Mouse (Mus musculus): Measurements from ENCODE around the gene Dgka. TPM values are rescaled to one million over a fixed set of nuclear protein-coding genes. Genes with fewer than 3 reads are reported as not detected.
"Not testable (repeated sequence)": the region's sequence is repeated elsewhere in the genome, so short reads cannot be mapped to it uniquely, and the experiment has no call there.

The Dgka gene
- polyA plus RNA-seq, 1 experiment: 88.1 TPM

DNA sequence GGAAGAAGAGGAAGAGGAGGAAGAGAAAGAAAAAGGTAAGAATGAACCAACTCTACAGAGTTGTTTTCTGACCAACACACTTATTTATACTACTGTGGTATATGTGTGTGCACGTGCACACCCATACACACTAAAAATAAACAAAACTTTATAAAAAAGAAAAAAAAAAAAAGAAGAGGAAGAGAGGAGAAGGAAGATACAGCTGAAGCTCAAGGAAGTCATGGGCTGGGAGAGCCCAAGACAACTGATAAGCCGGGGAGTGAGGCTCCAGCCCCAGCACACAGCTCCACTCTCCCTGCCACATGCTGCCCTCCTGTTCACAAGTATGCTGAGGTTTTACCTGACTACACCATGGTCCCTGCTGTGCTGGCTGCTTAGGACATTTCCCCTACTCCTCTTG, 4.4 kb downstream of the Dgka start:
- WGBS: 36% methylated on average over 2 of the region's 2 CpGs
- no peak for DNase-seq (ENCODE audit: low read depth, low spot score)

DNA sequence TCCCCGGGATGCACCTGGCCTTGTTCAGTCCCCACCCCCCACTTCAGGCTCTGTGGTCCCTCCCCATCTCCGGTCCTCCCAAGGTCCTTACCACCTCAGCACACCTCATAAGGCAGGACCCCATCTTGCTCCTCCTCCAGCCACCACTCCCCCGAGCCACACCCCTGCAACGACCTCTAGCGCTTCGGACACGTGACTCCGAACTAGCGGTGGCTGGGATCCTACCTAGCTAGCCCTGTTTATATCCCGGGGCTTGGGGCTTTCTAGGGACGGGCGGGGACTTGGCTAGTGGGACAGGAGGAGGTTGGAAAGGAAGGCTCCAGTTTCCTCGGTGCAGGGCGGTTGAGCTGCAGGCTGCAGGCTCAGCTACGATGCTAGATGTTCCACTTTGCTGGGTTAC, 7.2 kb downstream of the Dgka start:
- WGBS: 16% methylated on average over 15 of the region's 15 CpGs
- DNase-seq (ENCODE audit: low read depth, low spot score): no peak

DNA sequence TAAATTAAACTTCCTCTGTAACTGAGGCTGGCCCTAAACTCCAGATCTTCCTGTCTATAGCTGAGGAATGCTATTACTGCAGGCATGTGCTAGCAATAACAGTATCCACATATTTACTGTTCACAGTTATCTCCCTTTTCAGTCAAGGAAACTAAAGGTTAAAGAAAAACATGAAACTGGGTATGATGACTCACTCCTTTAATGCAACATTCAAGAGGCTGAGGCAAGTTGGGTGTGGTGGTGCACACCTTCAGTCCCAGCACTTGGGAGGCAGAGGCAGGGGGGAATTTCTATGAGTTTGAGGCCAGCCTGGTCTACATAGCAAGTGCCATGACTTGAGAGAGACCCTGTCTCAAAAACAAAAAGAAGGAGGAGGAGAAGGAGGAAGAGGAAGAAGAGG, 12.7 kb downstream of the Dgka start:
- no peak for DNase-seq (ENCODE audit: low read depth, low spot score)

DNA sequence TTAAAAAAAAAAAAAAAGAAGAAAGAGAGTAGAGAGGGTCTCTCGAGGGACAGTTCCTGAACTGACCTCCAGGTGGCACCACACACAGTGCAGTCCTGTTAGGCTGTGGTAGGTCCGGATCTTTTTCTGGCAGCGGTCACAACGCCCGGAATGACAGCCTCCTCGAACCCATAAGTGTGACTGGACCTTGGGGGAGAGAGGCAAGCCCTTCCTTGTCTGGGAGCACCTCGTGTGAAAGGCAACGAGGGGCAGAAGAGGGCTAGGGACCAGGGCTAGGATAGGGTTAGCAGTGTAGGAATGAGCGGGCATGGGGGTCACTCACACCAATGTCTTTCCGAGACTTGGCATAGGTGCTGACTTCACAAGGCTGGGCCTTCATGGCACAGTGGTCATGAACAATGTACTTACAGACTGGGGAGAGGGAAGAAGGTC, 13.6 kb downstream of the Dgka start:
- no peak for DNase-seq (ENCODE audit: low read depth, low spot score)
- WGBS: 27% methylated on average over 10 of the region's 10 CpGs

DNA sequence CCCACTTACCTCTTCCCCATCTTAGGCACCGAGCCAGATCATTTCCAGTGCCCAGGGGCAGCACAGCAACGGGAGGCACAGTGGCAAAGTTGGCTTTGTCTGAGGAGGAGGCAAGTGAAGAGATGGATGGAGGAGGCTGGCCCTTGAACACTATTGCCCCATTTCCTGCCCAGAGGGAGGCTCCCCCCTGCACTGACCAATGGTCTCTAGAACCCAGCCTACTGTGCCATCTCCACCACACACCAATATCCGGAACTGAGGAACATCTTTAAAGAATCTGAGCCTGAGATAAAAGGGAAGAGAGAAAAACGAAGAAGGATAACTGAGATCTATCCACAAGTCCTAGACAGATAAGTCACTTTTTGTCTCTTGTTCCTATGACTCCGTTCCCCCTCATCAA, 16.6 kb downstream of the Dgka start:
- 92% methylated on average over 5 of the region's 5 CpGs for WGBS
- no peak for DNase-seq (ENCODE audit: low read depth, low spot score)

DNA sequence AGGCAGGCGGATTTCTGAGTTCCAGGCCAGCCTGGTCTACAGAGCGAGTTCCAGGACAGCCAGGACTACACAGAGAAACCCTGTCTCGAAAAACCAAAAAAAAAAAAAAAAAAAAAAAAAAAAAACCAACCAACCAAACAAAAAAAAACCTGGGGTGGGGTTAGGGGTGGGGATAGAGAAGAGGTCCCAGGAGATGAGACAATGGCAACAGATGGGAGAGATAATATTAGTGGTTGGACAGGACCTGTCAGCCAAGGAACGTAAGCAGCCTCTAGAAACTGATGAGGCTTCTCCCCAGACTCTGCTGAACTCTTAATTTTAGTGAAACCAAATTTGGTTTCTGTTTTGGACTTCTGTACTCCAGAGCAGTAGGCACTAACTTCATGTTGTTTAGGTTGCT, 19.2 kb downstream of the Dgka start:
- WGBS: 82% methylated on average over 4 of the region's 4 CpGs
- not testable (repeated sequence) for DNase-seq (ENCODE audit: low read depth, low spot score)

DNA sequence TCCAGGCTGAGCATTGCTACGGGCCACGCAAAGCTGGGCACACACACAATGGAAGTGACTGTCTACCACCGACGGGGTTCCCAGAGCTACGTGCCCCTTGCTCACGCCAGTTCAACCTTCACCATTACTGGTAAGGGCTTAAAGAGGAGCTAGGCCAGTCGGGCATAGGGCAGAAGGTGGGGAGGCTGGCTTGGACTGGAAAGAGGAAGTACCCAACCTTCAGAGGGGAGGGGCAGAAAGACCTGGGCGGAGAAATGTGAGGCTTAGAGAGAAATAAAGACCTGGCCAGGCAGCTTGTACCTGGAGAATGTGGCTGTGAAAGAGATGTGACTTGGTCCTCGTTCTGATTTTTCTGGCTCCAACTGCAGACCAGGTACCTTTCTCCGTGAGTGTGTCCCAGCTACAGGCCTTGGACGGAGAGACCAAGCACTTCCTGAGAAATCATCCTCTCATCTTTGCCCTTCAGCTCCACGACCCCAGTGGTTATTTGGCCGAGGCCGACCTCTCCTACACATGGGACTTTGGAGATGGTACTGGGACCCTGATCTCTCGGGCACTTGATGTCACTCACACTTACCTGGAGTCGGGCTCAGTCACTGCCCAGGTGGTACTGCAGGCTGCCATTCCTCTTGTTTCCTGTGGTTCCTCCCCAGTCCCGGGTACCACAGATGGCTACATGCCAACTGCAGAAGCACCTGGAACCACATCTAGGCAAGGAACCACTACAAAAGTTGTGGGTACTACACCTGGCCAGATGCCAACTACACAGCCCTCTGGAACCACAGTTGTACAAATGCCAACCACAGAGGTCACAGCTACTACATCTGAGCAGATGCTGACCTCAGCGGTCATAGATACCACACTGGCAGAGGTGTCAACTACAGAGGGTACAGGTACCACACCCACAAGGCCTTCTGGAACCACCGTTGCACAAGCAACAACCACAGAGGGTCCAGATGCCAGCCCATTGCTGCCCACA, 28.8 kb downstream of the Dgka start:
- no peak for DNase-seq (ENCODE audit: low read depth, low spot score)
- WGBS: 70% methylated on average over 19 of the region's 19 CpGs

DNA sequence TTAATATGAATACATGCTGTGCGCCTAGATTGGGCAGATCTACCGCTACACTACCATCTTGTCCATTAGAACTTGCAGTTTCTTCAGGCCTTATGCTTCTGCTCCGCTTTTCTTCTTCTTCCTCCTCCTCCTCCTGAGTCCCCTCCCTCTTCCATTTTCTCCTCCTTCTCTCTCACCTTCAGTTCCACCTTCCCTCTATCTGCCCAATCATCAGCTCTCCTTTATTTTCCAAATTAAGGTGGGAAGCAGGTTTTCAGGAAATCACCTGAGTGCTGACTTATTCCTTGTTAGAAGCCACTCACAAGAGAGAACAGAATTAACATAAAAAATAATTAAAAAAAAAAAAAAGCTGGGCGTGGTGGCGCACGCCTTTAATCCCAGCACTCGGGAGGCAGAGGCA, 33.3 kb downstream of the Dgka start:
- DNase-seq (ENCODE audit: low read depth, low spot score): not testable (repeated sequence)
- 95% methylated on average over 7 of the region's 7 CpGs for WGBS

DNA sequence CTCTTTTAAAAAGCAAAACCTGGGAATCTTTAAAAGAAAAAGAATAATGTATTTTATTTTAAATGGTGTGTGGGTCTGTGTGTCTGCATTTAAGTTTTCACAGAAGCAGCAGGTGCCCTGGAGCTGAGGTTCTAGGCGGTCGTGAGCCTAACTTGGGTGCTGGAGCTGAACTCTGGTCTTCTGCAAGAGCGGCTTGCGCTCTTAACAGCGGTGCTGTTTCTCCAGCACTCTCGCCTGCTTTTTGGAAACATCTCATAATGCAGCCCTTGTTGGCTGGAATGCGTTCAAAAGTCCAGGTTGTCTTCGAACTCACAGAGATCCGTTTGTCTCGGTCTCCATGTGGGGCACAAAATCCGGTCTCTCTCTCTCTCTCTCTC, 39.4 kb downstream of the Dgka start:
- no peak for DNase-seq (ENCODE audit: low read depth, low spot score)
- 9% methylated on average over 11 of the region's 11 CpGs for WGBS

DNA sequence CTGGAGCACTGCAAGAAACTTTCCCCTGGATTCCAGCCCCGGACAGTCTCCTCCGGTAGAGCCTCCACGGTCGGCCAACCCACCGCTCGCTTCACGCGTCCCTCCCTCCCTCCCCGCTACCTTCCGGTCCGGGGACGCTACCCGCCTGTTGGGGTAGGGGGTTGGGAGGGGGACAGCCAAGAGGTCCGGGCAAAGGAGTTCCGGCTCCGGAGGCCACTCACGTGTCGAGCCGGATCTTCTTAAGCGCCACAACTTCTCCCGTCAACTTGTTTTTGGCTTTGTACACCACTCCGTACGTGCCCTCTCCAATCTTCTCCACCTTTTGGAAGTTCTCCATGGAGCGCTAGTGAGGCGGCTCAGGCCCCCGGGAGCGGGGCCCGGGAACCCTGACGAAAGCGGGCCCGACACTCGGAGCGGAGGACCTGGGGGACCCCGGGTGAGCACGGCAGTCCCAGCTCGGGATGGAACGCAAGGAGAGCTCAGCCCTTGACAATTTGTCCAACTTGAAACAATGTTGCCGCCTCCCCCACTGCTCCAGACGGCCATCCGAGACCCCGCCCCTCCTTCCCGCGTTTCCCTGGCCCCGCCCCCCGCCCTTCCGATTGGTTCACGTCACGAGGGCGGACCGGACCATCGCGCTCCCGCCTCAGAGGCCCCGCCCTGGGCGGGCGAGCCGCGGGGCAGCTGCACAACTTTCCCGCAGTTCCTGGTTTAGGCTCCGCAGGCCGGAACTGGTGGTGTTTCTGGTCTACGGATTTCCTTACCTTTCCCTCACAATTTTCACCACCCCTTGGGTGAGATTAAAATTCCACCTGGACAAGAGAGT, 40.0 kb downstream of the Dgka start, which contains the start of gene Cdk2:
TSS of gene Cdk2 (minus strand) at position 541 of the 826 bp plus-strand sequence.
- WGBS: under 1% methylated on average over 60 of the region's 62 CpGs

DNA sequence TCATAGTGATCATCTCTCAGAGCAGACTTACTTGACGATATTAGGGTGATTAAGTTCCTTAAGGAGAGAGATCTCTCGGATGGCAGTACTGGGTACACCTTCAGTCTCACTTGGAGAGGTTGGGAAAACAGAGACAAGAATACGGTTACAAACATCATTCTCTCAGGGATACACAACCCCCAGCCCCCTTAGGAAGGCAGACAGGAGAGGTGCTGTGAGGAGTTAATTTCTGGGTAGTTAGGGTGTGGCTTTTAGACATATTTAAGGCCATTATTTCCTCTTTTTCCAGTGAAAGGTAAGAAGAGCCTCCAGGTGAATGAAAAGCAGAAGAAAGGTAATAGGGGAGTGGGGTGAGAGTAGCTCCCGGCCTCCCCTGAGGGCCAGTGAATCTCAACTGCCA, 40.8 kb downstream of the Dgka start, which contains the start of gene Pmel:
TSS of gene Pmel (plus strand) at position 301 of the 400 bp plus-strand sequence.
- WGBS: 19% methylated on average over 4 of the region's 4 CpGs
- DNase-seq (ENCODE audit: low read depth, low spot score): no peak

More for the DNA sequence above, 40.0 kb downstream of the Dgka start, which contains the start of gene Cdk2:
- peak; percentile 64 for DNase-seq (ENCODE audit: low read depth, low spot score)

DNA sequence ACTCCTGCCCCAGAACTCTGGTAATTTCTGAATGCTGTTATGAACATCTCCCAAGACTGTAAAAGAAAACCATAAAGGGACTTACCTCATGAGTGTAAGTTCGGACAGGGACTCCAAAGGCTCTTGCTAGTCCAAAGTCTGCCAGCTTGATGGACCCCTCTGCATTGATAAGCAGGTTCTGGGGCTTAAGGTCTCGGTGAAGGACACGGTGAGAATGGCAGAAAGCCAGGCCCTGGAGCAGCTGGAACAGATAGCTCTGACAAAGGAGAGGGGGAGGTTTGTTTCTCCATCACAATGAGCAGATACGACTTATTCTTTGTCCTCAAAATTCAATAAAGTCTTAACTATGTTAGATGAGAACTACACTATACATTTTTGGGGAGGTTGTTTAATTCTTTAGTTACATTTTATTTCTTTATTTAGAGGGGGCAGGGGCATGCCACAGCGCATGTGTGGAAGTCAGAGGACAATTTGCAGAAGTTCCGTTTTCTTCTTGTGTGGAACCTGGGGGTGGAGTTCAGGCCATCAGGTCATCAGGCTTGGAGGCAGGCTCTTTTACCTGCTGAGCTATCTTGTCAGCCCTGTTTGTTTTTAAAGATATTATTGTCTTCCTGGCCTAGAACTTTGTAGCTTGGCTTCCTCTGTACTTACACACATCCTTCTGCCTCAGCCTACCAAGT, 42.2 kb downstream of the Dgka start:
- no peak for DNase-seq (ENCODE audit: low read depth, low spot score)
- WGBS: 57% methylated on average over 6 of the region's 6 CpGs

DNA sequence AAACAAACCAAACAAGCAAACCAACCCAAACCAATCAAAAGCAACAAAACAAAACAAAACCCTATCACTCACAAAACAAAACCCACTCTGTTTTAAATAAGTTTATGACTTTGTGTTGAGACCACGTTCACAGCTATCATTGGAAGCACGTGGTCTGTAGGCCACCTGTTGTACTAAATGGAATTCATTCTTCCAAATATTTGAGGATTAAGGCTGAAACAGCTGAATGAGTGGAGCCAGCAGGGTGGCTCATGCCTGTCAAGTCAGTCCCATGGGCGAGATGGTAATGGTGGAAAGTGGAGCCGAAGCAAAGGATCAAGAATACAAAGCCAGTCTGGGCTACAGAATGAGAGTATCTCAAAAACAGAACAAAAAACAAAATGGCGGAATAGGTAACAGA, 43.9 kb downstream of the Dgka start:
- no peak for DNase-seq (ENCODE audit: low read depth, low spot score)
- 84% methylated on average over 5 of the region's 5 CpGs for WGBS

DNA sequence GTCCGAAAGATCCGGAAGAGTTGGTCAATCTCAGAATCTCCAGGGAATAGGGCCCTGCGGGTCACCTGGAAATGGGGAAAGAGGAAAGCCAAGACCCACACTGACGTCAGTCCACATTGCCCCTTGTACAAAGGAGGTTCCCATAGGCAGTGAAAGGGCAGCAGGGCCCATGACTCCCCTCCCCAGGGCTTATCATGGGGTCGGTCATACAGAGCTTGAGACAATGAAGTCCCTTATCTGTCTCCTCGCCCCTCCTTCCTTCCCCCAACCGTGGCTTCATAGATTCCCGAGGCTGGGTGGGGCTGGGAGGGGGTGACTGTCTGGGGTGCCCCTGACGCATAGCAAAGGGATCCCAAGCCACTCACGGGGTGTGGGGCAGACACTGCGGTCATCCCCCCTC, 45.0 kb downstream of the Dgka start:
- DNase-seq (ENCODE audit: low read depth, low spot score): no peak
- 60% methylated on average over 11 of the region's 11 CpGs for WGBS

DNA sequence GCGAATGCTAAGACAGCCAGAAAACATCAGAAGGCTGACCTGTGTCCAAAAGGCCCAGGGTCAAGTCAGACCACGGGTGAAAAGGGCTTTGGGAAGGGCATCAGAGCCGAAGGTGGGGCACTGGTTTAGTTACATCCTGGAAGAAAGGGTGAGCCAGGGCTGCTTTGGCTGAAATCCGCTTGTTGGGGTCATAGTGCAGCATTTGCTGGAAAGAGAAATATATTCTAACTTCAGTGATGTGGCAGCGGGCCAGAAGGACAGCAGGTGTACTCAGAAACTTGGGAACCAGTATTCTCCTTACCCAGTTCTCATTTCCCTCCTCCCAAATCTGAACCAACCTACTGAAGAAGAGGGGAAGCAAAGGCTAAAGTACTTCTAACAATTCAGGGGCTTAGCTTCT, 45.6 kb downstream of the Dgka start:
- no peak for DNase-seq (ENCODE audit: low read depth, low spot score)
- 19% methylated on average over 5 of the region's 5 CpGs for WGBS

DNA sequence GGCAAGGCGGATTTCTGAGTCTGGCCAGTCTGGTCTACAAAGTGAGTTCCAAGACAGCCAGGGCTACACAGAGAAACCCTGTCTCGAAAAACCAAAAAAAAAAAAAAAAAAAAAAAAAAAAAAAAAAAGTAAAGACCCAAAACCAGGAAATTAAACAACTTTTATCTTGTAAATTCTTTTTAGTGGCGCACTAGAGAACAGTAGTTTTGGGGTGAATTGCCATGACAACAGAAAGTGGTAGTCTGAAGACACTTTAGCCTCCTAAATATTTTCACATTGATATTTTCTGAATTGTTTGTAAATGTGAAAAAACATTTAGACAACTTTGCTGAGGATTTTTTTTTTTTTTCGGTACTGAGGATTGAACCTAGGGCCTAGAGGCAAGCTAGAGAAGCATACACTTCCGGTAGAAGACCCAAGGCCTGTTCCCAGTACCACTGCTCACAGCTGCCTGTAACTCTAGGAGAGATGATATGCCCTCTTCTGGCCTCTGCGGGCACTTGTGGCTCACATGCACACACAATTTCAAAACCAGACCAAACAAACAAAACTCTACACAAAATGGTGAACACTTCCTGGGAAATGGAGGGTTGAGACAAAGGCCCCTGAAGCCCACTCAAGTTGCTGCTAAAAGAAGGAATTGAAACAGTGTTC, 47.5 kb downstream of the Dgka start:
- no peak for DNase-seq (ENCODE audit: low read depth, low spot score)
- 81% methylated on average over 6 of the region's 6 CpGs for WGBS

DNA sequence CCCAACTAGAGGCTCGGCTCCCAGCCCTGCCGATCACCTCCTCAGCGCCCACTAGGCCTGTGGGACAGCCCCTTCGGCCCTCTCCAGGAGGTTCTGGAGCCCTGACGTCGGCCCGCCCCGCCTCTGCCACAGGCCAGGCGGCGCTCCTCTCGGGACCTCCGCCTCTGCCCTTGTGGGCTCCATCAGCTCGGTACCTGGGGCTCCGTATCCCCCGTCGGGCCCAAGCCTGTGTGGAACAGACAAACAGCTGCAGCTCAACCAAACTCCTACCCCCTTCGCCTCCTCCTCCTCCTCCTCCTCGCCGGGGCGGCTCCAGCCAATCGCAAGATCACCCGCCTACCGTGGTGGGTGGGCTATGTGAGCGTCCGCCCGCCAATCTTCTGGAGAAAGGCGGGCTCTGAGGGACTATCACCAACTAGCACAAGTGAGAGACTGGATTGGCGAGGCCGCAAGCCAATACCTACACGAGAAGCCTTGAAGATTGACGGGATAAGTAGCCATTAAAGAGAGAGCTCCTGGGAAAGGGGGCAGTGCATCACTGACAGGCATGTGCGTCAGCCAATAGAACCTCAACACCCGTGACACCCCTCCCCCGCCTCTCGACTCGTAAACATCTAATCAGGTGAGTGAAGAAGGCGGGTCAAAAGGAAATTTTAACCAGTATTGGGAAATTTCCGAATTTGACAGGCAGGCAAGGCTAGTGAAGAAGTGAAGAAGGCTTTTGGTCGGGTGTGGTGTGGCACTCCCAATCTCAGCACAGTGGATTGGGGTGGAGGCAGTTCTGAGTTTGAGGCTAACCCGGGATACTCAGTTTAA, 48.5 kb downstream of the Dgka start, which contains the start of gene Rab5b:
TSS of gene Rab5b (minus strand) at position 273 of the 816 bp plus-strand sequence.
- under 1% methylated on average over 40 of the region's 40 CpGs for WGBS
- DNase-seq (ENCODE audit: low read depth, low spot score): peak; percentile 95

DNA sequence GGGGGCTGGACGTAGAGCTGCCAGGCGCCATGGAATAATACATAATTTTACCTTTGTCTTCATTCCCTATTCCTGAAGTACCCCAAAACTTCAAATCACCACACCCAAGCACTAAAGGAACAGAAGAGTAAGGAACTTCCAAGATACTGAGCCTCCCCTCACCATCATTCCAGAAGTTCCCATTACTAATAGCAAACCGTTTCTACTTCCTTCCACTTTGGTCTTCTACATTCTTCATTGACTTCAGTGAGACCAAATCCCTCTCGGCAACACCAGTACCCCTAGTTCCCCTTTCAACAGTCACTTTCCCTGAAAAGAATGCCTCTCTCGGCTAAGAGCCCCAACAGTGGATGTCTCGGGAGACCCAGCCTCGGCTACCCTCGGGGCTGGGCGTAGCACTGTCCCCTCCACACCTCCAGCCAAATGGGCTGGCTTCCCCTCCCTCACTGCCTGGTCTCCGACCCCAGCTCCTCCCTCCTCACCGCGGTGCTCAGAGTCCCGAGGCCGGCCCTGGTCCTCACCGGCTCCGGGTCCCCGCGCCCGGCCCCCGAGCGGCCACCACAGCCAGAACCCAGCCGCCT, 49.2 kb downstream of the Dgka start:
- 1% methylated on average over 22 of the region's 22 CpGs for WGBS
- DNase-seq (ENCODE audit: low read depth, low spot score): no peak
